Mouse (Mus musculus) neural tube, embryonic 13.5 days (tissue): ENCODE data around the gene Ncoa7. TPM values are rescaled to one million over a fixed set of nuclear protein-coding genes. Genes with fewer than 3 reads are reported as not detected.

ENCODE experiments used
- ATAC-seq: fragments of 200-750 bp; cut with Nextera tagmentation; 2 replicates; pipeline ENCODE4 v1.8.0; 2017; ENCODE audit warnings: low read depth, mild to moderate bottlenecking, moderate TSS enrichment, moderate library complexity
- H3K27ac ChIP-seq: fragments of 300-500 bp; sonication (generic); replicated peaks from 2 replicates; pipeline ENCODE4 v1.5.1; 2015; ENCODE audit warnings: moderate library complexity, mild to moderate bottlenecking, inconsistent platforms
- H3K27me3 ChIP-seq: fragments of 300-500 bp; sonication (generic); 2 replicates; pipeline ENCODE4 v1.6.1; 2015; ENCODE audit warnings: mild to moderate bottlenecking, inconsistent platforms
- H3K36me3 ChIP-seq: fragments of 300-500 bp; sonication (generic); 2 replicates; pipeline ENCODE4 v1.6.1; 2015; ENCODE audit warnings: mild to moderate bottlenecking, inconsistent platforms
- H3K4me1 ChIP-seq: fragments of 300-500 bp; sonication (generic); replicated peaks from 2 replicates; pipeline ENCODE4 v1.6.1; 2015; ENCODE audit warnings: inconsistent platforms
- H3K4me2 ChIP-seq: fragments of 300-500 bp; sonication (generic); 2 replicates; pipeline ENCODE4 v1.6.1; 2015; ENCODE audit warnings: inconsistent platforms, mild to moderate bottlenecking, moderate library complexity
- H3K4me3 ChIP-seq: fragments of 300-500 bp; sonication (generic); 2 replicates; pipeline ENCODE4 v1.5.1; 2015; ENCODE audit warnings: mild to moderate bottlenecking, inconsistent platforms
- H3K9ac ChIP-seq: fragments of 300-500 bp; sonication (generic); 2 replicates; pipeline ENCODE4 v1.6.1; 2015; ENCODE audit warnings: moderate library complexity, mild to moderate bottlenecking, inconsistent platforms
- H3K9me3 ChIP-seq: fragments of 300-500 bp; sonication (generic); 2 replicates; pipeline ENCODE4 v1.6.1; 2016; ENCODE audit warnings: inconsistent platforms
- WGBS: fragments of 180-500 bp; shearing (Covaris S2); methylation state at CpG from one replicate; pipeline ENCODE4 v1.1.7; 2015; 5-methylcytosine and 5-hydroxymethylcytosine counted together
- polyA plus RNA-seq: library from polyadenylated mRNA; unstranded; fragments of >200 nt; fragmentation: Nextera tagmentation; extraction: Ambion mirVana; gene quantifications from 2 replicates; pipeline ENCODE4 v1.2.1, GENCODE M21; 2015

Gene Ncoa7
- polyA plus RNA-seq, 1 experiment from 2014 or later: 16.1 TPM

GRCm38 (mm10) chr10:30778240-30778639 is 24.9 kb downstream of the Ncoa7 start:
- H3K36me3 ChIP-seq: no peaks in the 10 kb centered on the region
- no peak overlapping the region for H3K9ac ChIP-seq
- no peaks in the 10 kb centered on the region for H3K9me3 ChIP-seq
- no peaks in the 10 kb centered on the region for H3K27me3 ChIP-seq
- WGBS: 70% methylated on average over 3 of the region's 3 CpGs
- no peak overlapping the region for H3K4me2 ChIP-seq
- no peak for ATAC-seq
- peaks cover 18% of the 10 kb centered on the region for H3K4me1 ChIP-seq
- H3K4me3 ChIP-seq: no peak overlapping the region
- H3K27ac ChIP-seq: peak overlapping the region; percentile 49; the same call in 1 of the 2 replicates

DNA sequence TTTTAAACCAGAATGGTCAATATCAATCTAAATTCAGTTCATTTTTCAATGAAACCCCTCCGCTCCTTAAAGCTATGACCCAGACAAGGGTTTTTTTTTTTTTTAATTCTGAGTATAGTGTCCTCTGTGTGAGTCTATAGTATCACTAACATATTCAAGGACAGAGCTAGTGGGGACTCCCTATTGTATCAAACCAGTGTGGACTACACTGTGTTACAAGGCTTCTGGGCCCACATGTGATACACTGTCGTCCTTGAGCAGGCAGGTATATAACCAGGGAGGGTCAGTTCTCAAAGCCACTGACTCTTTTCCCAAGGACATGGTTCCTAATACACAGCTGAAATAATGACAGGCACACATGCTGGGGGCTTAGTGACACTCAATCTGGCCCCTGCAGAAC is 27.1 kb downstream of the Ncoa7 start:
- ATAC-seq: peak; percentile 74
- no peaks in the 10 kb centered on the region for H3K27me3 ChIP-seq
- no peak overlapping the region for H3K9ac ChIP-seq
- peak overlapping the region; percentile 76; the same call in 1 of the 2 replicates for H3K27ac ChIP-seq
- 79% methylated on average over 2 of the region's 2 CpGs for WGBS
- no peaks in the 10 kb centered on the region for H3K9me3 ChIP-seq
- H3K36me3 ChIP-seq: no peaks in the 10 kb centered on the region
- no peak overlapping the region for H3K4me3 ChIP-seq
- H3K4me1 ChIP-seq: peaks cover 20% of the 10 kb centered on the region
- H3K4me2 ChIP-seq: no peak overlapping the region

DNA sequence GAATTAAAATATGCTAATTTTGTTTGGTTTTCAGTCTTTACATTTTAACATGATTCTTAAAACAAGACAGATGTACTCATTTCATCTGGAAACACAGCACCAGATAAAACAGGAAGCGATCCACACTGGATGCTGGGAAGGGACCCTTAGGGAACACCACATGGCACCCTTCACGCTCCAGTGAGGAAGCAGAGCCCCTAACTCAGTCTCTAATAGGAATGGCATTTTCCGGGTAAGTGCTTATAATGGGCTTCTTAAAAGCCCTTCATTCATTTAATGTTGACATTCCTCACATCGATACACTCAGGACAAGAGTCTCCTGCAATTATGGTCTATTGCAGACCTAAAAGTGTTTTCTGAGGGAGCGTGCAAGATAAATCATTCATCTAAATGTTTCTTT is 27.6 kb downstream of the Ncoa7 start:
- no peaks in the 10 kb centered on the region for H3K9me3 ChIP-seq
- no peaks in the 10 kb centered on the region for H3K36me3 ChIP-seq
- peaks cover 20% of the 10 kb centered on the region for H3K4me1 ChIP-seq
- H3K27ac ChIP-seq: no peak overlapping the region; the same call in 1 of the 2 replicates
- no peak overlapping the region for H3K9ac ChIP-seq
- no peaks in the 10 kb centered on the region for H3K27me3 ChIP-seq
- no peak overlapping the region for H3K4me3 ChIP-seq
- H3K4me2 ChIP-seq: no peak overlapping the region
- WGBS: 47% methylated on average over 5 of the region's 5 CpGs
- ATAC-seq: peak; percentile 91

- Histone ChIP-seq H3K27ac (peak overlapping the region; percentile 54; the same call in 1 of the 2 replicates), H3K9ac (no peak overlapping the region), H3K4me2 (no peak overlapping the region), H3K9me3 (no peaks in the 10 kb centered on the region), H3K4me1 (peaks cover 20% of the 10 kb centered on the region), H3K36me3 (no peaks in the 10 kb centered on the region), H3K27me3 (no peaks in the 10 kb centered on the region), H3K4me3 (no peak overlapping the region)
- WGBS: 84% methylated on average over 2 of the region's 2 CpGs
- no peak for ATAC-seq
Observed at GRCm38 (mm10) chr10:30774396-30774795, 28.7 kb downstream of the Ncoa7 start.

GRCm38 (mm10) chr10:30773181-30773580 is 29.9 kb downstream of the Ncoa7 start:
- H3K27me3 ChIP-seq: no peaks in the 10 kb centered on the region
- H3K4me1 ChIP-seq: peaks cover 18% of the 10 kb centered on the region
- no peak overlapping the region for H3K4me2 ChIP-seq
- H3K36me3 ChIP-seq: no peaks in the 10 kb centered on the region
- no peak overlapping the region for H3K4me3 ChIP-seq
- no peak overlapping the region for H3K9ac ChIP-seq
- no peak overlapping the region for H3K27ac ChIP-seq
- no peaks in the 10 kb centered on the region for H3K9me3 ChIP-seq
- no peak for ATAC-seq
- WGBS: 59% methylated on average over 5 of the region's 5 CpGs

DNA sequence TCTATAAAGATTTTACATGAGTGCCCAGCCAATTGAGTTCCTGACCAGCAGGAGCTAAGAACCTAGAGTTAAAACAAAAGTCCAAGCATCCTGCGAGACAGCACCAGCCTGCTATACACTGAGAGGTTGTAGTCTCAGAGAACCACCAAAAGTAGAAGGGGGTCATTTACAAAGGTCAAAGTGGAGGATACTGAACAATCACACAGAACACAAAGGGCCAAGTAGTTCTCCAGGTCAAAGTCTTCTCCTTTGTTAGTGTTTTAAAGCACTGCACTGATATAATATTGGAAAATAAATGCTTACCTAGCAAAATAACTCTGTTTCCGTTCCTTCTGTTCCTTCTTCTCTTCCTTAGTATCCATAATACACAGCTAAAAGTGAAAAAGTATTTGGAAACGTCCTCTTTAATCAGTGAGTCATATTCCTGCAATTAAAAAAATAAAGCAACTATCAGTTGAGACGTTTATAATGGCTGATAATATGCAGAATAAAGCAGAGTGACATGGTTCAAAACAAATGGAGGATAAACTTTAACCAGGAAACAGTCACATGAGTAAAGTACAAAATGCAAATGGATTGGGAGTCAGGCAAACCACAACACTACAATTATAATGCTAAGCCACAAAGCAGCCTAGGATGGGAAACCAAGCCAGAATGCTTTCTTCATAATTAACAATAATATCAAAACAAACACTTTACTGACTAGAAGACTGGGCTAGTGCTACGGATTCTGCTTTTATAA is 31.5 kb downstream of the Ncoa7 start:
- no peak for ATAC-seq
- peaks cover 17% of the 10 kb centered on the region; the same call in 1 of the 2 replicates for H3K4me1 ChIP-seq

DNA sequence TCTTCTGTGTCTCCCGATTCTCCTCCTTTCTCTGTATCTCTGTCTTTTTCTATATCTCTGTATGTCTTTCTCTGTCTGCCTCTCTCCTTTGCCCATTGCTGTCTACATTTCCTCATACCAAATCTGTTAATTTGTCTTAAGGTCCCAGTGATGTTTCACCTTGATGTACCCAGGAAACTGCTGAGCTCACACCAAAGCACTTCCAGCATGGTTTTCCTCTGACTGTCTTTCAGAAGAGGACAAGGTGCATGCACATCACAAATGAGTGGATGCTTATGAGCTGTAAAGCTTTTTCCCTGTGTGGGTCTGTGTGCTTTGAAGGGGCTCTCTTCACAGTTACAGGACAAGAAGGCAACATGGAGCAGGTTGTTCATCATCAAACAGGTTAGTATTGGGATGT is 34.3 kb downstream of the Ncoa7 start:
- Histone ChIP-seq H3K4me1 (peaks cover 7% of the 10 kb centered on the region; the same call in 1 of the 2 replicates), H3K9me3 (no peaks in the 10 kb centered on the region), H3K4me3 (no peak overlapping the region), H3K4me2 (no peak overlapping the region), H3K27ac (no peak overlapping the region), H3K27me3 (no peaks in the 10 kb centered on the region), H3K9ac (no peak overlapping the region), H3K36me3 (no peaks in the 10 kb centered on the region)
- no peak for ATAC-seq
- WGBS: 82% methylated on average over 1 of the region's 1 CpGs

More for the DNA sequence above, 31.5 kb downstream of the Ncoa7 start:
- no peaks in the 10 kb centered on the region for H3K27me3 ChIP-seq
- H3K27ac ChIP-seq: no peak overlapping the region
- WGBS: 86% methylated on average over 5 of the region's 5 CpGs
- H3K4me3 ChIP-seq: no peak overlapping the region
- no peaks in the 10 kb centered on the region for H3K36me3 ChIP-seq
- H3K9me3 ChIP-seq: no peaks in the 10 kb centered on the region
- H3K9ac ChIP-seq: no peak overlapping the region
- no peak overlapping the region for H3K4me2 ChIP-seq

DNA sequence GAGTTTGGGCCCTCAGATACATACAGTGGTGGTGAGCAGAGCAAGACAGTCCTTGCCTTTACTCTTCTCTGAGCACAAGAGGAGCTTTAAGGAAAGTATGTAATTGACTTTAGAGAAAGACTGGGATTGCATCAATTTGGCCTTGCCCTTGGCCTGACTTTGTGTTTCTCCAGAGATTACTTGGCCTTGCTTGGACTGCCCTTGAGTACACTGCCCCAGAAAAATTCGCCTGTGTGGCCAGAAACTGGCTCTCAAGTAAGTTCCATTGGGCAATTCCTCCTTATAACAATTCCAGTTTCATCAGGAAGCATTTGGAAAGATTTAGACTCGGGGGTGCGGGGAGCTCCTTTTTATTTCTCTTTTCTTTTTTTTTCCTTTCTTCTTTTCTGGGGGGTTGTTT is 34.9 kb downstream of the Ncoa7 start:
- H3K27ac ChIP-seq: no peak overlapping the region
- H3K27me3 ChIP-seq: no peaks in the 10 kb centered on the region
- no peak overlapping the region for H3K9ac ChIP-seq
- no peak for ATAC-seq
- no peaks in the 10 kb centered on the region for H3K36me3 ChIP-seq
- WGBS: 93% methylated on average over 3 of the region's 3 CpGs
- H3K9me3 ChIP-seq: no peaks in the 10 kb centered on the region
- no peak overlapping the region for H3K4me2 ChIP-seq
- peaks cover 2% of the 10 kb centered on the region; the same call in 1 of the 2 replicates for H3K4me1 ChIP-seq
- no peak overlapping the region for H3K4me3 ChIP-seq

- Histone ChIP-seq H3K9me3 (no peaks in the 10 kb centered on the region), H3K4me3 (no peak overlapping the region), H3K27me3 (no peaks in the 10 kb centered on the region), H3K4me1 (no peaks in the 10 kb centered on the region), H3K36me3 (no peaks in the 10 kb centered on the region), H3K4me2 (no peak overlapping the region), H3K27ac (no peak overlapping the region), H3K9ac (no peak overlapping the region)
- no peak for ATAC-seq
- 88% methylated on average over 8 of the region's 8 CpGs for WGBS
Observed at GRCm38 (mm10) chr10:30763179-30763770, 39.9 kb downstream of the Ncoa7 start.

GRCm38 (mm10) chr10:30762284-30762964 is 40.7 kb downstream of the Ncoa7 start:
- no peak overlapping the region for H3K27ac ChIP-seq
- H3K9me3 ChIP-seq: no peaks in the 10 kb centered on the region
- ATAC-seq: no peak
- no peaks in the 10 kb centered on the region for H3K27me3 ChIP-seq
- no peak overlapping the region for H3K4me3 ChIP-seq
- H3K9ac ChIP-seq: no peak overlapping the region
- H3K36me3 ChIP-seq: no peaks in the 10 kb centered on the region
- 81% methylated on average over 4 of the region's 4 CpGs for whole genome bisulfite sequencing
- H3K4me2 ChIP-seq: no peak overlapping the region
- H3K4me1 ChIP-seq: no peaks in the 10 kb centered on the region

DNA sequence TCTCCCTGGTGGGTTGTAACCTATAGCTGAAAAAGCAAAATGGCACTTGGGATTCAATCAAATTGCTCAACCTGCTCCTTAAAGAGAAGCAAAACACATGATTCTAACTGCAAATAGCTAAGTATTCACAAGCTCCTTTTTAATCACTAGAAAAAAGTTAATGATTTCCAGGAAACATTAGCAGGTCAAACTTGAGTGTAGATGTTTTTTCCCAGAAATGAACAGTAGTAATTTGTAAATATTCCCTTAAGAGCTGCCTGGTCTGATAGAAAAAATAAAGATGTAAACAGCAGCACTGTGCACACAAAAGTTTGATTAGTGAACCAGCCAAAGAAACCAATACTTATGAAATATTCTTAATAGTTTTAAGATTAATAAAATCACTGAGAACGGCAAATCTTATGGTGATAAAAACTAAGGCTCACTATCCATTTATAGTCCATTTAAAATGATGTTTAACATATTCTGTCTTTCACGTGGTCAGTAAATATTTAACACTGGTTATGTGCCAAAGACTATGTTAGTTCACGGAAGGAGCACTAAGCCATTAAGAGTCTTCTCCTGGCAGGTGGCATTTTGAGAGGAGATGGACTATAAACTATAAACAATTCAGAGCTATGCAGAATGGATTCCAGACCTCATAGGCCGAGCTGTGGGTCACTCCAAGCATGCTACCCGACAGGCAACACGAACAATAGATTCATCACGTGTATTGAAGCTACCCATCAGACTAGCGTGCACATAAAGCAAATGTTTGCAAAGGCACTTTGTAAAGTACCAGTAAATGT is 43.6 kb downstream of the Ncoa7 start:
- WGBS: 74% methylated on average over 8 of the region's 8 CpGs
- Histone ChIP-seq H3K4me2 (no peak overlapping the region), H3K27ac (no peak overlapping the region), H3K36me3 (no peaks in the 10 kb centered on the region), H3K9me3 (no peaks in the 10 kb centered on the region), H3K27me3 (no peaks in the 10 kb centered on the region), H3K4me3 (no peak overlapping the region), H3K9ac (no peak overlapping the region), H3K4me1 (peaks cover 6% of the 10 kb centered on the region)
- no peak for ATAC-seq

GRCm38 (mm10) chr10:30756064-30756463 is 47.1 kb downstream of the Ncoa7 start:
- Histone ChIP-seq H3K4me1 (peaks cover 6% of the 10 kb centered on the region), H3K4me2 (no peak overlapping the region), H3K4me3 (no peak overlapping the region), H3K27ac (no peak overlapping the region), H3K36me3 (no peaks in the 10 kb centered on the region), H3K27me3 (no peaks in the 10 kb centered on the region), H3K9me3 (no peaks in the 10 kb centered on the region), H3K9ac (no peak overlapping the region)
- no peak for ATAC-seq
